Mouse (Mus musculus): ENCODE measurements at regions not wholly inside any gene's neighbourhood (a gene's known extent, or its start where the extent isn't known, plus 50 kb on each side); places are given as distances from the start of the nearest gene placed in this dataset.

DNA sequence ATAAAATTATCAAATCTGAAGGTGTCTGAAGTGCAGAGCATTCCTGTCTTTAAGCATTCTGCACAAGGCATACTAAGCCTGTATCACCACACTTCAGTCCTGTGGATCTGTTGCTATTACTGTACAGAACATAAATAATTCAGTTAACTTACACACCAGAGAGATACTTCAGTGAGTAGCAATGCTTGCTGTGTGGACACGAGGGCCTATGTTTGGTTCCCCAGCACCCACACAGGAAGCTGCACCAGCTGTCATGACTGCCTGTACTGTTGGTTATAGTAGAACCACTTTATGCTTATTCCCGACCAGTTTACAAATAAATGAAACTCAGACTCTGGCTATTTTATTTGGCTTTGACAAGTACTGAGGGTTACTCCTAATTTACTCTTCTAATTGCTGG is 271.7 kb downstream of the Slc30a10 start:
- H3K27ac ChIP-seq (ENCODE audit: low read depth, low read length), result no peak overlapping the region
- ATAC-seq (ENCODE audit: low FRiP score), result no peak
- no peaks in the 10 kb centered on the region for H3K27me3 ChIP-seq (ENCODE audit: control insufficient read depth, insufficient read depth, low read length)
- H3K9ac ChIP-seq (ENCODE audit: low read length), result no peak overlapping the region
- H3K4me3 ChIP-seq (ENCODE audit: low read depth, low read length), result no peak overlapping the region
- H3K4me1 ChIP-seq (ENCODE audit: control insufficient read depth, insufficient read depth, low read length), result no peaks in the 10 kb centered on the region
- H3K9me3 ChIP-seq (ENCODE audit: control insufficient read depth, low read length), result no peaks in the 10 kb centered on the region
- H3K4me2 ChIP-seq, result no peak overlapping the region
- no peaks in the 10 kb centered on the region for H3K36me3 ChIP-seq (ENCODE audit: control insufficient read depth, insufficient read depth, low read length)
- no peak for DNase-seq (ENCODE audit: low spot score, missing footprints)
- WGBS, result 83% methylated on average over 2 of the region's 2 CpGs

DNA sequence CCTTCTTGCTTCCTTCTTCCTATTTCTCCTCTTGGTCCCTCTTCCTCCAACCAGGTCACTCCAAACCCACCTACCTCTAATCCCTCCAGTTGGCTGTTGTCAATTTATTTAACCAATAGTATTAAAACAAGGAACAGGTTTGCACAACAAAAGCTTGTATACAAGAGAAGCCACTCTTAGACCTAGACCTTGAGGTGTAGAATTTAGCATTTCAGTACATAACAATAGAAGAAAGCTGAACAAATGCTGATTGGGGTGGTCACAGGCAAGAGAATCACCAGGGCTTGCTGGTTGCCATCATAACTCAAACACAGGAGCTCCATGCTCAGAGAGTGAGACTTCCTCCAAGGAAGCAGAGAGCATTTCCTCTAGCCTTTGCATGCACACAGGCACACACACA is 272.2 kb downstream of the Slc30a10 start:
- H3K4me2 ChIP-seq, result no peak overlapping the region
- no peaks in the 10 kb centered on the region for H3K4me1 ChIP-seq (ENCODE audit: control insufficient read depth, insufficient read depth, low read length)
- H3K27ac ChIP-seq (ENCODE audit: low read depth, low read length), result no peak overlapping the region
- no peak for ATAC-seq (ENCODE audit: low FRiP score)
- no peaks in the 10 kb centered on the region for H3K27me3 ChIP-seq (ENCODE audit: control insufficient read depth, insufficient read depth, low read length)
- H3K9ac ChIP-seq (ENCODE audit: low read length), result no peak overlapping the region
- H3K9me3 ChIP-seq (ENCODE audit: control insufficient read depth, low read length), result no peaks in the 10 kb centered on the region
- no peak overlapping the region for H3K4me3 ChIP-seq (ENCODE audit: low read depth, low read length)
- no peaks in the 10 kb centered on the region for H3K36me3 ChIP-seq (ENCODE audit: control insufficient read depth, insufficient read depth, low read length)
- DNase-seq (ENCODE audit: low spot score, missing footprints), result no peak

DNA sequence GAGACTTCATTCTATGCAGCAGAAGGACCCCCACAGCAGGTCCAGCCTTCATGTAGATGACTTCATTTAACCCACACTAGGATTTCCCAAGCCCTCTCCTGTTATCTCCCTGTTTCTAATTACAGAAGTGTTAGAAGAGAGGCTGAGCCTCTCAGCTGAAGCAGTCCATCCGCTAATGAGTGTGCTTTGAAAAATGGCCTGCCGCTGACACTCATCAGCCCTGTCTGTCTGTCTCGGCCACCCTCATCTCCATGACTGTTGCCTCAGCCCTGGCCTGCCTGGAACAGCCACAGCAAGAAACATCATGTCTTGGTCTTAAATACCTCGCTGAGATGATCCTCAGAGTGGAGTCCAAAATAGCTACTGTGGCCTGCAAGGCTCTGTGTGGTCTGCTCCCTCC is 273.1 kb downstream of the Slc30a10 start:
- H3K4me1 ChIP-seq (ENCODE audit: control insufficient read depth, insufficient read depth, low read length), result no peaks in the 10 kb centered on the region
- WGBS, result 75% methylated on average over 4 of the region's 4 CpGs

DNA sequence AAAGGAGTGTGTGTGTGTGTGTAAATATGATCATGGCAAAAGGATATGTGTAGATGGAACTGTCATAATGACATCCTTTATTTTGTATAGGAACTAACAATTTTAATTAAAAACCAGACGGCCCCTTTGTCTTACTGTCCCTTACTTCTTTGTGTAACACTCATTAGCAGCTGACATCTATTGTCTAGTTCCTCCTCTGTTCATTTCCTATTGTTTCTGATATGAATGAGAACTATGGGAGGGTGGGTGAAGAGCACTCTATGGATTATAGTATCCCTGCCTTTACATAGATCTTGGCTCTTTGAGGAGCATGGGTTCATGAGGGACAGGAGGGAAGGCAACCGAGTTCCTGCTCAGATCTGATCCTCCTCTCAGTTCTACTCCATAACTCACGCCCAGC is 273.8 kb downstream of the Slc30a10 start:
- ATAC-seq (ENCODE audit: low FRiP score) (no peak), DNase-seq (ENCODE audit: low spot score, missing footprints) (no peak)
- no peaks in the 10 kb centered on the region for H3K9me3 ChIP-seq (ENCODE audit: control insufficient read depth, low read length)
- WGBS, result 82% methylated on average over 3 of the region's 3 CpGs
- H3K27me3 ChIP-seq (ENCODE audit: control insufficient read depth, insufficient read depth, low read length), result no peaks in the 10 kb centered on the region
- H3K4me1 ChIP-seq (ENCODE audit: control insufficient read depth, insufficient read depth, low read length), result no peaks in the 10 kb centered on the region
- H3K9ac ChIP-seq (ENCODE audit: low read length), result no peak overlapping the region
- no peak overlapping the region for H3K27ac ChIP-seq (ENCODE audit: low read depth, low read length)
- H3K36me3 ChIP-seq (ENCODE audit: control insufficient read depth, insufficient read depth, low read length), result no peaks in the 10 kb centered on the region
- no peak overlapping the region for H3K4me2 ChIP-seq
- H3K4me3 ChIP-seq (ENCODE audit: low read depth, low read length), result no peak overlapping the region

More for the DNA sequence above, 273.1 kb downstream of the Slc30a10 start:
- H3K27me3 ChIP-seq (ENCODE audit: control insufficient read depth, insufficient read depth, low read length), result no peaks in the 10 kb centered on the region
- H3K4me2 ChIP-seq, result no peak overlapping the region
- no peaks in the 10 kb centered on the region for H3K9me3 ChIP-seq (ENCODE audit: control insufficient read depth, low read length)
- DNase-seq (ENCODE audit: low spot score, missing footprints), result no peak
- H3K9ac ChIP-seq (ENCODE audit: low read length), result no peak overlapping the region
- H3K4me3 ChIP-seq (ENCODE audit: low read depth, low read length), result no peak overlapping the region
- no peaks in the 10 kb centered on the region for H3K36me3 ChIP-seq (ENCODE audit: control insufficient read depth, insufficient read depth, low read length)
- ATAC-seq (ENCODE audit: low FRiP score), result no peak
- H3K27ac ChIP-seq (ENCODE audit: low read depth, low read length), result no peak overlapping the region

DNA sequence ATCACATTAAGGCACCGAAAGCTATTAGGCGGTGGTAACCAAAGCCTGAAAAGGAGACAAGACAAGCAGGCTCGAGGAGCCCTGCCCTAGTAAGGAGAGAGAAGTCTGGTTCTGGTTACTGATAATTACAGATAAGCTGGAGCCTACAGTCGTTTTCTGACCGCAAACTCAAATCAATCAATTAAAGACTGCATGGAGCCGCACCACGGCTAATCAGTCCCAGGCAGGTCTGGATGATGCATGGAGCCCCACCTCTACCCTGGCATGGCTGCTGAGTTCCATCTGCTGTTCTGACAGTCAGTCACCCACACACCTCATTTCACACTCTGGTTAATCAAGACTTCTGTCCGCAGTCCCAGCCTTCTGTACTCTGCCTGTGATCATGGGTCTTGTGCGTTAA is 276.4 kb downstream of the Slc30a10 start:
- Histone ChIP-seq H3K4me1 (ENCODE audit: control insufficient read depth, insufficient read depth, low read length) (no peaks in the 10 kb centered on the region), H3K9ac (ENCODE audit: low read length) (no peak overlapping the region), H3K27me3 (ENCODE audit: control insufficient read depth, insufficient read depth, low read length) (no peaks in the 10 kb centered on the region), H3K4me3 (ENCODE audit: low read depth, low read length) (no peak overlapping the region), H3K4me2 (no peak overlapping the region), H3K27ac (ENCODE audit: low read depth, low read length) (no peak overlapping the region), H3K9me3 (ENCODE audit: control insufficient read depth, low read length) (no peaks in the 10 kb centered on the region), H3K36me3 (ENCODE audit: control insufficient read depth, insufficient read depth, low read length) (no peaks in the 10 kb centered on the region)
- ATAC-seq (ENCODE audit: low FRiP score) (no peak), DNase-seq (ENCODE audit: low spot score, missing footprints) (no peak)
- 79% methylated on average over 9 of the region's 9 CpGs for WGBS

DNA sequence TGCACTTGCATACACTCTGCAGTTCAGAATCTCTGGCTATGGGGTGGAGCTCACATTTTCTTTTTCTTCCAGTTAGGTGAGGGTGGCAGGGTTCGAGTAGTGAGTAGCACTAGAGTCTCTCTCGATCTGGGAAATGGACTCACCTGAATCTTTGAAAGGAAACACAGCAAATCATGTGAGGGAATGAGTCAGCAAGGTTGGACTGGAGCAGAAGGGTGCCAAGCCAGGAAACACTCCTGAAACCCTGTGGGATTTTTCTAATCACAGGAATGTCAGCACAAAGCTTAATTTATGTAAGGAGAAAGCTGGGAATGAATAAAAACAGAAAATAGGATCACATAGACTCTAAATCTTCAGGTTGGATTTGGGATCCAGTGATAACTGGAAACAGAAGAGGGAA is 282.1 kb downstream of the Slc30a10 start:
- Histone ChIP-seq H3K4me1 (ENCODE audit: control insufficient read depth, insufficient read depth, low read length) (no peaks in the 10 kb centered on the region), H3K27ac (ENCODE audit: low read depth, low read length) (no peak overlapping the region), H3K36me3 (ENCODE audit: control insufficient read depth, insufficient read depth, low read length) (no peaks in the 10 kb centered on the region), H3K4me3 (ENCODE audit: low read depth, low read length) (no peak overlapping the region), H3K9me3 (ENCODE audit: control insufficient read depth, low read length) (no peaks in the 10 kb centered on the region), H3K27me3 (ENCODE audit: control insufficient read depth, insufficient read depth, low read length) (no peaks in the 10 kb centered on the region), H3K9ac (ENCODE audit: low read length) (no peak overlapping the region), H3K4me2 (no peak overlapping the region)
- WGBS, result 75% methylated on average over 2 of the region's 2 CpGs
- no peak for DNase-seq (ENCODE audit: low spot score, missing footprints)
- no peak for ATAC-seq (ENCODE audit: low FRiP score)

DNA sequence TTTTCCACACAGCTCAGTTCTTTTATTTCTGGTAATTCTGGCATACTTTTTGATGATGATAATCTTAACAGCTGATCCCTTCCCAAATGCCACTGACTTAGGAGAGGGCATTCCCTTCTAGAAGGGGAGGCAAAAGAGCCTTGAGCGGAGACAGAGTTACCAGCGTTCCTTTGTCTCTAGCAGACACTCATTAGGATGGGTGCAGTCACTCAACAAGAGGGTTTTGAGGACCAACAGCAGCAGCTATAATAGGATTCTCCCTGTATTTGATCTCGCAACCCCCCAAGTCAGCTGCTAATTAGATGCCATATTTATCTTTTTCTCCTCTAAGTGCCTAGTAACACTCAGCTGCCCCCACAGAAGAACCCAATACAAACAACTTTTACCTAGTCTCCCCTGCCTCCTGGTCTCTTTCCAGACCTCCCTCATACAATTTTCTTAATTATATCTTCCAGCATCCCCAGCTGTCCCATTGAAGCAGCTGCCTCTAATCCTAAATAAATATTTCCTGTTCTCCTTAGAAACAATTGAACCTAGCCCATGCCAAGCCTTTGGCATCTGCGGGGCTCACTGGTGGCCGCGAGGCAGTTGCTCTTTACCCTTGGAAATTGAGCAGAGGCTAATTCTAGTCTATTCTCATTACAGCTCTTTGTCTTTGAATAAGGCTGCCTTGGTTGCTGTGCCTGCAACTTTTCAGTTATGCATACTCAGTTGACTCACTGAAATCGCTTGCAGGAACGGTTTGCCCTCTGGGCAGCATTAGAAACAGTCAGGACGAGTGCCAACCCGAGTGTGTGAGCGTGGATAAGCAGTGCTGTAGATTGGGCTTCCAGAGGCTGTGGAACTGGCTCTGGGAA is 286.6 kb downstream of the Slc30a10 start:
- H3K27me3 ChIP-seq (ENCODE audit: control insufficient read depth, insufficient read depth, low read length), result no peaks in the 10 kb centered on the region
- 47% methylated on average over 11 of the region's 11 CpGs for WGBS
- H3K9ac ChIP-seq (ENCODE audit: low read length), result no peak overlapping the region
- DNase-seq (ENCODE audit: low spot score, missing footprints) (no peak), ATAC-seq (ENCODE audit: low FRiP score) (peak; percentile 73)
- no peaks in the 10 kb centered on the region for H3K9me3 ChIP-seq (ENCODE audit: control insufficient read depth, low read length)
- H3K4me2 ChIP-seq, result no peak overlapping the region
- no peaks in the 10 kb centered on the region for H3K4me1 ChIP-seq (ENCODE audit: control insufficient read depth, insufficient read depth, low read length)
- H3K4me3 ChIP-seq (ENCODE audit: low read depth, low read length), result no peak overlapping the region
- no peaks in the 10 kb centered on the region for H3K36me3 ChIP-seq (ENCODE audit: control insufficient read depth, insufficient read depth, low read length)
- peak overlapping the region; percentile 51 for H3K27ac ChIP-seq (ENCODE audit: low read depth, low read length)

DNA sequence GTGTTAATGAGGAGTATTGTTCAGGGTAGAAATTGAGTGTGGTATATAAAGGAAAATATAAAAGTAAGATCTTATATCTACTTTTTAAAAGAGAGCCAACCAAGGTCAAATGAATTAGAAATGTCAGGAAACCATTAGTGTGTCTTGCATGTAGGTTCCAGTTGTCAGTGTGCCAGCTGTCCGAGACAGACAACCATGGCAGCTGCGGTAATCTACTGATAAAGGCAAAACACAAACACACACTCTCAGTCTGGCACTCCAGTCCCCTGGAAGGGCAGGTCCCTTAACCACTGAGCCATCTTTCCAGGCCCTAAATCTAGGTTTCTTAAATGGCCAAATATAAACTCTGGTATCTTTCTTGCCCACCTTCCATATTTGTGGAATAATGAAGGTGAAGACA is 294.6 kb downstream of the Slc30a10 start:
- H3K27me3 ChIP-seq (ENCODE audit: control insufficient read depth, insufficient read depth, low read length), result no peaks in the 10 kb centered on the region
- no peaks in the 10 kb centered on the region for H3K4me1 ChIP-seq (ENCODE audit: control insufficient read depth, insufficient read depth, low read length)
- H3K36me3 ChIP-seq (ENCODE audit: control insufficient read depth, insufficient read depth, low read length), result no peaks in the 10 kb centered on the region
- no peak overlapping the region for H3K4me3 ChIP-seq (ENCODE audit: low read depth, low read length)
- no peaks in the 10 kb centered on the region for H3K9me3 ChIP-seq (ENCODE audit: control insufficient read depth, low read length)
- no peak overlapping the region for H3K4me2 ChIP-seq
- no peak overlapping the region for H3K9ac ChIP-seq (ENCODE audit: low read length)
- H3K27ac ChIP-seq (ENCODE audit: low read depth, low read length), result no peak overlapping the region
- no peak for DNase-seq (ENCODE audit: low spot score, missing footprints)
- no peak for ATAC-seq (ENCODE audit: low FRiP score)
- 86% methylated on average over 2 of the region's 2 CpGs for WGBS

DNA sequence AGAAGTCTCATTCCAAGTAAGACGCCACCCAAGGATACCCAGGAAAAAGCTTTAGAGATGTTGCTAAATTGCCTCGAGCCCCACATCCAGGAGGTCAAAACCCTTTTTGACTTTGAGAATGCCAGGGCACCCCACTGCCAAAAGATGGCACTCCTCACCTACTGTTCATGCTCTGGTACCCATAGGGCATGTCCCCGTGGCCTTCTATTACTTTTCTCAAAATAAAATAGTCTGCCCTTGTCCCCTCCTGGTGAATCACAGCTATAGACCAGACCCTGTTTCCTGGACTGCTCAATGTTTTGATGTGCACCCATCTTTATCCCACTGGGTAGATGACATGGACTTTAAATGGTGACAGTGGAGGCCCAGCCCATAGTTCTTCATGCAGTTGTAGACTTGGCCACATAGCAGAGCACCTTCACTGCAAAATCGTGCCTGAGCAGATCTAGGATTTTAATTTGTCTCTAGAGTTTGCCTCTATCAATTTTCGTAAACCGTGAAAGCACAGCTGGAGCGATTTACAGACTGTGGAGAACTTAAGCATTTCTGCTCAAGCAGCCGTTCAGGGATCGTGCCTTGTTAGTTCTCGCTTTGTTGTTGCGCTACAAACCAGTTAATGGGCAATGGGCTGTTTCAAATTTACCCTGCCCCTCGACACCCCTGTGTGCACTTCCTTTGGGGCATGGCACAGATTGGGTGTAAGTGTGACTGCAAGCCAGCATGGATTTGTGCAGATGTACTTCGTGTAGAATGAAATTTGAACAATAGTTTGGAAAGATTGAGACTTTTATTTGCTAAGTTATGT is 300.0 kb downstream of the Slc30a10 start:
- DNase-seq (ENCODE audit: low spot score, missing footprints) (peak; percentile 71), ATAC-seq (ENCODE audit: low FRiP score) (no peak)
- H3K4me2 ChIP-seq, result no peak overlapping the region
- H3K36me3 ChIP-seq (ENCODE audit: control insufficient read depth, insufficient read depth, low read length), result no peaks in the 10 kb centered on the region
- no peak overlapping the region for H3K27ac ChIP-seq (ENCODE audit: low read depth, low read length)
- H3K4me3 ChIP-seq (ENCODE audit: low read depth, low read length), result no peak overlapping the region
- H3K27me3 ChIP-seq (ENCODE audit: control insufficient read depth, insufficient read depth, low read length), result no peaks in the 10 kb centered on the region
- WGBS, result 71% methylated on average over 13 of the region's 13 CpGs
- H3K4me1 ChIP-seq (ENCODE audit: control insufficient read depth, insufficient read depth, low read length), result no peaks in the 10 kb centered on the region
- no peaks in the 10 kb centered on the region for H3K9me3 ChIP-seq (ENCODE audit: control insufficient read depth, low read length)
- H3K9ac ChIP-seq (ENCODE audit: low read length), result no peak overlapping the region

Data from midbrain, embryonic 11.5 days (tissue).